Mouse (Mus musculus) heart, embryonic 16.5 days (tissue): ENCODE data around the gene Slc30a7. TPM values are rescaled to one million over a fixed set of nuclear protein-coding genes. Genes with fewer than 3 reads are reported as not detected.
A peak's percentile ranks its signal among the peaks of the same experiment; 100 is the strongest.

Experiments used
- ATAC-seq: fragments of 200-750 bp; cut with Nextera tagmentation; replicated peaks from 2 replicates; pipeline ENCODE4 v1.8.0; 2017; ENCODE audit warnings: moderate number of reproducible peaks; ENCODE audit not compliant: insufficient read depth, low FRiP score; ENCODE audit errors: extremely low read depth
- H3K27ac ChIP-seq: fragments of 300-500 bp; sonication (generic); 2 replicates; pipeline ENCODE4 v1.5.1; 2014; ENCODE audit warnings: mild to moderate bottlenecking, low read length, control low read depth, moderate library complexity
- H3K27me3 ChIP-seq: fragments of 300-500 bp; sonication (generic); 2 replicates; pipeline ENCODE4 v1.6.1; 2014; ENCODE audit warnings: low read length, mixed read lengths; ENCODE audit not compliant: control insufficient read depth, insufficient read depth
- H3K36me3 ChIP-seq: fragments of 300-500 bp; sonication (generic); 2 replicates; pipeline ENCODE4 v1.6.1; 2014; ENCODE audit not compliant: control insufficient read depth, insufficient read depth
- H3K4me1 ChIP-seq: fragments of 300-500 bp; sonication (generic); 2 replicates; pipeline ENCODE4 v1.6.1; 2014; ENCODE audit warnings: low read length, mixed read lengths; ENCODE audit not compliant: control insufficient read depth, insufficient read depth
- H3K4me2 ChIP-seq: fragments of 300-500 bp; sonication (generic); 2 replicates; pipeline ENCODE4 v1.6.1; 2014; ENCODE audit warnings: low read depth, mild to moderate bottlenecking, control low read depth, low read length
- H3K4me3 ChIP-seq: fragments of 300-500 bp; sonication (generic); 2 replicates; pipeline ENCODE4 v1.5.1; 2014; ENCODE audit warnings: mild to moderate bottlenecking, control low read depth, low read length
- H3K9ac ChIP-seq: fragments of 300-500 bp; sonication (generic); 2 replicates; pipeline ENCODE4 v1.6.1; 2014; ENCODE audit warnings: low read length, control low read depth
- H3K9me3 ChIP-seq: fragments of 300-500 bp; sonication (generic); replicated peaks from 2 replicates; pipeline ENCODE4 v1.6.1; 2016; ENCODE audit warnings: low read length; ENCODE audit not compliant: control insufficient read depth
- WGBS: fragments of 180-500 bp; shearing (Covaris S2); extraction: QIAGEN DNeasy Blood & Tissue Kit; methylation state at CpG from one replicate; pipeline ENCODE4 v1.1.7; 2014; 5-methylcytosine and 5-hydroxymethylcytosine counted together
- polyA plus RNA-seq: library from polyadenylated mRNA; unstranded; fragments of >200 nt; fragmentation: Nextera tagmentation; extraction: Ambion mirVana; gene quantifications from 2 replicates; pipeline ENCODE4 v1.2.1, GENCODE M21; 2015

Gene Slc30a7
- polyA plus RNA-seq, 1 experiment from 2014 or later, result 18.0 TPM

DNA sequence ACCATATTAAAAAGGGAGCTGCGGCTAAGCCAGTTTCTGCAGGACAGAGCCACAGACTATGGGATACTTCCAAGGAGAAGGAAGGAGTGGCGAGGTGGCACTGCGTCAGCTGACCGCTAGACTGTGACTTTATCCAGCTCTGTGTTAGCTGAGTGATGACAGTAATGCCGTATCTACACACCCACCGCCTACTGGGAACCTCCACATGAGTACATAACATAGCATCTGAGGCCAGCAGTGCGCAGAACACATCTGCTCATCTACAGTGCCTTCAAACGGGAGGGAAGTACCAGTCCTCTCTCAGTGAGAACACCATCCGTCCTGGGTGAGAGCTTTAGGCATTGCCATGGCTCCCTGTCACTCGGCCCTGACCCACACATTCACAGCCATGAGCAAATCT, 32.2 kb downstream of the Slc30a7 start:
- H3K4me2 ChIP-seq, result no peak overlapping the region
- no peaks in the 10 kb centered on the region for H3K27me3 ChIP-seq
- no peak overlapping the region for H3K27ac ChIP-seq
- H3K4me3 ChIP-seq, result no peak overlapping the region
- 61% methylated on average over 10 of the region's 10 CpGs for WGBS
- H3K9me3 ChIP-seq, result no peaks in the 10 kb centered on the region
- H3K4me1 ChIP-seq, result peaks cover 5% of the 10 kb centered on the region; the same call in 1 of the 2 replicates
- peak; percentile 83 for ATAC-seq
- H3K36me3 ChIP-seq, result peaks cover 31% of the 10 kb centered on the region
- H3K9ac ChIP-seq, result no peak overlapping the region

DNA sequence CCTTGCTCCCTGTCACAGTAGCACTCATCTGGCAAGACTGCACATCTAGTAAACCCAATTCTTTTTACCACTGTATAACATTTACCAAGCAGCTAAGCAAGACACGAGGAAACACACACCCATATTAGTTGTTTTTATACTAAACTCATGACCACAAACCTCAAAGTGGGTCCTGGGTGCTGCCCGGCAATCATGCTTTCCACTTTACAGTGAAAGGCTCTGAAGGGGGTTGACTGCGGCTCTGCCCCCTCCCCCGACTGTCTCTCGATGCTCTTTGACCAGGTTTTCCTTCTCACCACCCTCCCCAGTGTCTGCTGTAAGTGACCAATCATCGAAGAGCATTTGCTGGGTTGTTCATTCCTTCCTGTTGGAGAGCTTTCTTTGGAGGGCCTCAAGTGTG, 33.0 kb downstream of the Slc30a7 start:
- Histone ChIP-seq H3K4me3 (no peak overlapping the region), H3K9me3 (no peaks in the 10 kb centered on the region), H3K4me2 (no peak overlapping the region), H3K27me3 (no peaks in the 10 kb centered on the region), H3K36me3 (peaks cover 29% of the 10 kb centered on the region), H3K27ac (no peak overlapping the region), H3K4me1 (peaks cover 5% of the 10 kb centered on the region; the same call in 1 of the 2 replicates), H3K9ac (no peak overlapping the region)
- 84% methylated on average over 6 of the region's 6 CpGs for WGBS
- ATAC-seq, result no peak

DNA sequence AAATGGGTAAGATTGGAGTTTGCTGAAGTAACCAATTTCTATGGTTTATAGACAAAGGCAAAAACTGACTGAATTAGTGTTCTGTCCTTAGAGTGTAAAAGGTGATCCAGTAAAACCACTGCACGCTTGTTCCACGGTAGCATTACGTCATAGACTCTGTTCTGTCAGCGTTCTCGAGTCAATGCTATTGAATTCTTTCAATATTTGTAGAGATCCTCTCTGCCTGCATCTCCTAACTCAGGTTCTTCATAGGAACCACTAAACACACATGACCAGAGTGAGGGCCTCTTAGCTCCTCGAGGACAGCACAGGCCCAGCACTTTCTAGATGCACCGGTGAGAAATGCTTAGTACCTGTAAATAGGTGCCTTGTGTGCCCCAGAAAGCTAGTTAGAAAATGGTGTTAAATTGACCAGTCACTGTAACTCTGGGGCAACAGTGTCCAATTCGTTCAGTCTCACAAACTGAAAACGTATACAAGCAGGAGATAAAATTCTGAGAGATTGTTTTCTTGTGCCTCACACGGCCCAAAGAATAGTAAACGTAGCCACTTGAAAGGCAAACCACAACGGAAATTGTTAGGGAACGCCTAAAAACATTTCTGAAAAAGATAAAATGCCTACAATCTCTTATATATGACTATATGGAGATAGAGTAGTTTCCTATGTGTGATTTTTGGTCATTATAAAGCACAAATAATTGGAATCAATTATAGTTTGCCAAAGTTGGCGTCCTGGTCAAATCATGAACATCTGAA, 35.1 kb downstream of the Slc30a7 start:
- WGBS, result 84% methylated on average over 14 of the region's 14 CpGs
- Histone ChIP-seq H3K9me3 (no peaks in the 10 kb centered on the region), H3K27me3 (no peaks in the 10 kb centered on the region), H3K4me1 (peaks cover 5% of the 10 kb centered on the region; the same call in 1 of the 2 replicates), H3K27ac (no peak overlapping the region), H3K4me3 (no peak overlapping the region), H3K4me2 (no peak overlapping the region), H3K9ac (no peak overlapping the region), H3K36me3 (peaks cover 19% of the 10 kb centered on the region)
- ATAC-seq, result no peak

DNA sequence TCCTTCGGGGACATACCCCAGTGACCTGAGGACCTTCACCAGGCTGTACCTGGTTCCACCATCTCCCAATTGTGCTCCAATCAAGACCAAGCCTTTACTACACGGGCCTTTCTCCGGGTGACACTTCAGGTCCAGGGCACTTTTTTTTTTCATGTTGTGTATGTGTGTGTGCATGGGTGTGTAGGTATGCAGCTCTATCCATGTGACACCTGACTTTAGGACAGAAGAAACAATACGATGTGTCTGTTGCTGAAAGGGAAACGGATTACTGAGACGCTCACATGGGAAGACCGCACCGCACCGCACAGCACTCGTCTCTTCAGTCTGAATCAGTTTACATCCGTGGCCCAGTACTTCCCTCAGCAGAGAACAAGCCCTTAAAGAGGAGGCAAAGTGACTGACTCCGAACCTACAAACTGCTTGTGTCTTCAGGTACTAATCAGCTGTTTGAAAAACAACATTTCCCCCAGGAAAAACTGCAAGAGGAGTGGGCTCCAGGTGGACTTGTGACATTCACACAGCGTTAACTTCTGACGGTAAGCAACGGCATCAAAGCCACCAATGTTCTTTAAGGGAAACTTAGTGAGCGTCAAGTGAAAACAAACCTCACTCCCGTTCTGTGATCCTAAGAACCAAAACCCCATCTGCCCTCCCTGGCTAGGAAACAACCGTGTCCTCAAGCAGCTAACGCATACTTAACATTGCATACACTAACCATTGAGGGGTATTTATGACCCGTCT, 36.0 kb downstream of the Slc30a7 start:
- Histone ChIP-seq H3K9me3 (no peaks in the 10 kb centered on the region), H3K36me3 (peaks cover 14% of the 10 kb centered on the region), H3K27me3 (no peaks in the 10 kb centered on the region), H3K4me3 (no peak overlapping the region), H3K4me1 (peaks cover 5% of the 10 kb centered on the region; the same call in 1 of the 2 replicates), H3K27ac (no peak overlapping the region), H3K9ac (no peak overlapping the region), H3K4me2 (no peak overlapping the region)
- no peak for ATAC-seq
- WGBS, result 92% methylated on average over 20 of the region's 20 CpGs

DNA sequence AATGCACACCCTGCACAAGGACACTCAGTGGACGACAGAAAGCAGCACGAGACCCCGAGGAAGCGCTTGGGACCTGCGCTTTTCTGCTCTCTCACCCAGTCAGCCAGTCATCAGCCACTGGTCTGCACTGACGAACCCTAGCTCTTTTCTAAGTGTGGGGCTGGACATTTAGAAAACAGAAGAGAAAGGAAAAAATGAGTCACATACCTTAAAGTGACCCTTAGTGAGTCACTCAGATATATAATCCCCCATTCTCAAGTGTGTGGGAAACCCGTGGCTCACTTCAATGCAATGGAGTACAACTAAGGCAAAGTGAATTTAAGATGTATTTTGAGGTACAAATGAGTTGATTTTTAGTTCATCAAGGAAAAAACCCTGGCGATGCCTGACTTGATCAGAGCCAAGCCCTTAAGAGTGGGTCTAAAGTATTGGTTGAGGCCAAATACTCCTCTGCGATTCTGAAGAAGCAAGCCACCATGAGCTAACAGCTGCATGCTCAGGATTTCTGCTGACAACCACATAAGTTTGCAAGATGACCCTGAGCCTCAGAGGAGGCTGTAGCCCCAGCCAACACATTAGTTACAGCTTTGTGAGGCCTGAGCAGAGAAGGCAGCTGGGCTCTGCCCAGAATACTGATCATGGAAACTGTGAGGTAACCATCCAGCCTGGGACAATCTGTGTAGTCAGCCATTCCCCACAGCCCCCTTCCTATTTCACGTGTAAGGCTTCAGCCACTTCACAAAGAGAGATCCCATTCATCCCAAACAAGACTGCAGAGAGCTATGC, 38.3 kb downstream of the Slc30a7 start:
- no peak for ATAC-seq
- Histone ChIP-seq H3K9me3 (no peaks in the 10 kb centered on the region), H3K4me3 (no peak overlapping the region), H3K27ac (no peak overlapping the region), H3K4me2 (no peak overlapping the region), H3K27me3 (no peaks in the 10 kb centered on the region), H3K36me3 (peaks cover 11% of the 10 kb centered on the region), H3K4me1 (no peaks in the 10 kb centered on the region), H3K9ac (no peak overlapping the region)
- 78% methylated on average over 10 of the region's 10 CpGs for WGBS

DNA sequence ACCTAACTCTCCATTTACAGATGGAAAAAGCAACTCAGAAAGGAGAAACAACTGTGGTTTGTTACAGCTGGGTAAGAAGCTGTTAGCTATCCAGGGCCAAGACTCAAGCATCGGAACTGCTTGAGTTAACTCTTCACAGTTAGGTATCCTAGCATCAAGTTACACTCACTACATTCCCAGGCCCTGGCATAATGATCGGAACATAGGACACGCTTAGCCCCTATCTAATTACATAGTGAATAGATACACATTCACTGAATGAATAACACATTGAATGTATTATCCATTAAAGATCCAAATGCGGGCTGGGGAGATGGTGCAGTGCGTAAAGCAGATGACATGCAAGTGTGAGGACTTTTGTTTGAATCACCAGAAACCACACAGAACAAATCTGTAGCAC, 43.1 kb downstream of the Slc30a7 start:
- Histone ChIP-seq H3K27me3 (no peaks in the 10 kb centered on the region), H3K27ac (no peak overlapping the region), H3K4me2 (no peak overlapping the region), H3K9ac (no peak overlapping the region), H3K36me3 (no peaks in the 10 kb centered on the region), H3K9me3 (no peaks in the 10 kb centered on the region), H3K4me3 (no peak overlapping the region), H3K4me1 (no peaks in the 10 kb centered on the region)
- WGBS, result 89% methylated on average over 5 of the region's 5 CpGs
- ATAC-seq, result no peak

DNA sequence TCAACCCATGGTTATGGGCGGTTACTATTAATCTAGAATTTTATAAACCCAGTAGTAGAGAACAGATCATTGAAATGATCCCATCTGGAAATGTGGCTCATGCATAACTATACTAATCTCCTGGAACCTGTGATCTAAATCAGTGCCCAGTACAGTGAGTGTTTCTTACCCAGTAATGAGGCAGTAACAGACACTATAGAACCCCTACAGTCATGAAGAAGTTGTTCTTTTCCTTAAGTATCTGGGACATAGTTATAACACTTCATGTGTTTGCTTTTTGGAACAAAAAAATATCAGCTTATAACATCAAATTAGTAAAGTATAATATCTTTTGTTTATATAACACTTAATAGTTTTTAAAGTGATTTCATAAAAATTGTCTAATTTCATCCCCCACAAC, 43.6 kb downstream of the Slc30a7 start:
- H3K36me3 ChIP-seq, result 0 out of 2 replicates have a peak, but pooled peaks cover 2% of the 10 kb centered on the region
- no peaks in the 10 kb centered on the region for H3K9me3 ChIP-seq
- no peaks in the 10 kb centered on the region for H3K4me1 ChIP-seq
- WGBS, result 98% methylated on average over 1 of the region's 1 CpGs
- no peaks in the 10 kb centered on the region for H3K27me3 ChIP-seq
- H3K4me3 ChIP-seq, result no peak overlapping the region
- no peak overlapping the region for H3K9ac ChIP-seq
- no peak overlapping the region for H3K4me2 ChIP-seq
- H3K27ac ChIP-seq, result no peak overlapping the region
- ATAC-seq, result no peak

DNA sequence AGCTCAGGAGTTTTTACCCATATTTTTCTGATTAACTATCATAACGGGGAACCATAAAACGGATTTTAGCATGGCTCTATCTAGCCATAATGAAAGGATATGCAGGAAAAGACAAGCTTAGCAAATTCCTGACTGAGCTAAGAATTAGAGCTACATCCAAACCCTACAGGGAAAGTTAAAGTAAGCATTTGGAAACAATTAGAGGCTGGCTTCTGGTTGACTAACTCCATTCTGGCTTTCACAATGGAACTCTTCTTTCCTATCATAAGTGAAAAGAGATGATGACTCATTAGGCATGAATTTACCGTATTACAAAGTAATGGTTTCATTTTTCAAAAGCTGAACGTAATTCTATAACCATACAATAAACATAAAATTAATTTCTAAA, 45.2 kb downstream of the Slc30a7 start:
- Histone ChIP-seq H3K4me3 (no peak overlapping the region), H3K36me3 (peaks cover 7% of the 10 kb centered on the region), H3K27me3 (no peaks in the 10 kb centered on the region), H3K9me3 (no peaks in the 10 kb centered on the region), H3K9ac (no peak overlapping the region), H3K27ac (no peak overlapping the region), H3K4me2 (no peak overlapping the region), H3K4me1 (no peaks in the 10 kb centered on the region)
- WGBS, result 83% methylated on average over 4 of the region's 4 CpGs
- no peak for ATAC-seq
